In the genomic region with DNA sequence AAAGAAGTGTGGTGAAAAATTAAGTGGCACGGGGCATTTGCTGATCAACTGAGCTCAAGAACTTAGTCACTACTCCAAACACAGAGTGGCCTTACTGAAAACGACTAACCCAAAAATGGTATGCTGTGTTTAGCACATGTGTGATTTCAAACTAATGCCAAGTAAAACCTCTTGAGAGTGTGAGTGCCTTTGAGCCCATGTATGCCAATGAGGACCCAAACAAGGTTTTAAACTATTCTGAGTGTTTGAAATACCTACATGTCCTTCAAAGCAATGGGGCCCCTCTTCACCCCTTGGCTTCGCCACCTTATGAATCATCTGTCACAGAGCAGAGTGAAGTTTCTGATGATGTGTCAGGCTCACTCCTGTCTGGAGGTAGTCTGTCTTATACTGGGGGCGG, we compare ENCODE assay signal across 15 mouse cellular contexts.
"Had no signal": no experiment of that assay in that cellular context is flagged by ENCODE, and none has a peak within 500 bp of the region (broad histone marks: within the 10 kb centered on the region; RNA-seq: fewer than 3 reads in every experiment).

No protein-coding gene starts in this region.

- H3K9ac ChIP-seq: limb, embryonic 13.5 days; liver, embryonic 14.5 days; midbrain, embryonic 15.5 days; neural tube, embryonic 12.5 days; stomach, embryonic 15.5 days had no signal

- ATAC-seq: intestine, embryonic 16.5 days; midbrain, embryonic 15.5 days had no signal

- H3K9me3 ChIP-seq: limb, embryonic 13.5 days; midbrain, embryonic 10.5 days; midbrain, embryonic 15.5 days; neural tube, embryonic 12.5 days; stomach, embryonic 15.5 days had no signal

- H3K4me3 ChIP-seq: layer of hippocampus, adult 2 months; limb, embryonic 13.5 days; midbrain, embryonic 10.5 days; midbrain, embryonic 15.5 days; neural tube, embryonic 12.5 days; stomach, embryonic 15.5 days had no signal

- H3K36me3 ChIP-seq: limb, embryonic 13.5 days; midbrain, embryonic 10.5 days; midbrain, embryonic 15.5 days; neural tube, embryonic 12.5 days; stomach, embryonic 15.5 days had no signal

- DNase-seq: kidney, adult 9 months; kidney, postnatal 36 days; left cerebral cortex, postnatal 4 days; right cerebral cortex, postnatal 14 days; thymus, adult 2 months; thymus, postnatal 36 days had no signal

- H3K27ac ChIP-seq: kidney, postnatal 0 days; layer of hippocampus, adult 2 months; limb, embryonic 13.5 days; liver, embryonic 14.5 days; midbrain, embryonic 10.5 days; midbrain, embryonic 15.5 days; neural tube, embryonic 12.5 days; stomach, embryonic 15.5 days had no signal

- H3K4me1 ChIP-seq: limb, embryonic 13.5 days; midbrain, embryonic 15.5 days; neural tube, embryonic 12.5 days; stomach, embryonic 15.5 days had no signal

- H3K27me3 ChIP-seq: limb, embryonic 13.5 days; midbrain, embryonic 15.5 days; neural tube, embryonic 12.5 days; stomach, embryonic 15.5 days had no signal

- H3K4me2 ChIP-seq: limb, embryonic 13.5 days; midbrain, embryonic 15.5 days; neural tube, embryonic 12.5 days; stomach, embryonic 15.5 days had no signal
